Mouse (Mus musculus): Measurements from ENCODE around the gene Olfr122. TPM values are rescaled to one million over a fixed set of nuclear protein-coding genes. Genes with fewer than 3 reads are reported as not detected.

Olfr122 gene
- not detected in 2 replicates for total RNA-seq (2014; fragmentation: Nextera tagmentation)
- total RNA-seq (2017): not detected in 2 replicates

- no peak for ATAC-seq (replicated peaks; ENCODE audit: low FRiP score, low TSS enrichment, poor library complexity, severe bottlenecking)
These were observed at the start of gene Olfr122 for GRCm38 (mm10) chr17:37768307-37768706. Gene Olfr122, plus strand, starts transcription at chr17:37768607.

GRCm38 (mm10) chr17:37721508-37721907 is 46.9 kb upstream of the Olfr122 start, which contains the start of gene Olfr120:
Gene Olfr120, plus strand, starts transcription at chr17:37721808.
- ATAC-seq (replicated peaks; ENCODE audit: low FRiP score, low TSS enrichment, poor library complexity, severe bottlenecking): no peak

- ATAC-seq (replicated peaks; ENCODE audit: low FRiP score, low TSS enrichment, poor library complexity, severe bottlenecking): no peak
These were observed 30.3 kb upstream of the Olfr122 start for GRCm38 (mm10) chr17:37738070-37738469.

GRCm38 (mm10) chr17:37793229-37793628 is 24.8 kb downstream of the Olfr122 start, which contains the start of gene Olfr123:
Gene Olfr123, plus strand, starts transcription at chr17:37793529.
- ATAC-seq (replicated peaks; ENCODE audit: low FRiP score, low TSS enrichment, poor library complexity, severe bottlenecking): no peak

GRCm38 (mm10) chr17:37799588-37799987 is 31.2 kb downstream of the Olfr122 start, which contains the start of gene Olfr124:
Gene Olfr124, plus strand, starts transcription at chr17:37799888.
- ATAC-seq (replicated peaks; ENCODE audit: low FRiP score, low TSS enrichment, poor library complexity, severe bottlenecking): no peak

Other genes starting within 250 kb of the Olfr122 start
- not detected in 2 replicates for gene Olfr112, start 199.2 kb upstream of the Olfr122 start, total RNA-seq (2014; fragmentation: Nextera tagmentation)
- not detected in 2 replicates for gene Olfr112, start 199.2 kb upstream of the Olfr122 start, total RNA-seq (2017)
- gene Olfr113, start 190.9 kb upstream of the Olfr122 start, total RNA-seq (2014; fragmentation: Nextera tagmentation): not detected in 2 replicates
- not detected in 2 replicates for gene Olfr113, start 190.9 kb upstream of the Olfr122 start, total RNA-seq (2017)
- not detected in 2 replicates for gene Olfr114, start 175.9 kb upstream of the Olfr122 start, total RNA-seq (2014; fragmentation: Nextera tagmentation)
- gene Olfr114, start 175.9 kb upstream of the Olfr122 start, total RNA-seq (2017): not detected in 2 replicates
- gene Olfr115, start 141.5 kb upstream of the Olfr122 start, total RNA-seq (2014; fragmentation: Nextera tagmentation): not detected in 2 replicates
- not detected in 2 replicates for gene Olfr115, start 141.5 kb upstream of the Olfr122 start, total RNA-seq (2017)
- not detected in 2 replicates for gene Olfr116, start 141.4 kb upstream of the Olfr122 start, total RNA-seq (2014; fragmentation: Nextera tagmentation)
- not detected in 2 replicates for gene Olfr116, start 141.4 kb upstream of the Olfr122 start, total RNA-seq (2017)
- gene Olfr117, start 104.8 kb upstream of the Olfr122 start, total RNA-seq (2014; fragmentation: Nextera tagmentation): not detected in 2 replicates
- not detected in 2 replicates for gene Olfr117, start 104.8 kb upstream of the Olfr122 start, total RNA-seq (2017)
- gene Olfr118, start 101.6 kb upstream of the Olfr122 start, total RNA-seq (2014; fragmentation: Nextera tagmentation): not detected in 2 replicates
- not detected in 2 replicates for gene Olfr118, start 101.6 kb upstream of the Olfr122 start, total RNA-seq (2017)
- gene Olfr119, start 72.0 kb upstream of the Olfr122 start, total RNA-seq (2014; fragmentation: Nextera tagmentation): not detected in 2 replicates
- not detected in 2 replicates for gene Olfr119, start 72.0 kb upstream of the Olfr122 start, total RNA-seq (2017)
- gene Olfr120, start 46.8 kb upstream of the Olfr122 start, total RNA-seq (2014; fragmentation: Nextera tagmentation): not detected in 2 replicates
- not detected in 2 replicates for gene Olfr120, start 46.8 kb upstream of the Olfr122 start, total RNA-seq (2017)
- gene Olfr121, start 19.8 kb upstream of the Olfr122 start, total RNA-seq (2014; fragmentation: Nextera tagmentation): not detected in 2 replicates
- not detected in 2 replicates for gene Olfr121, start 19.8 kb upstream of the Olfr122 start, total RNA-seq (2017)
- not detected in 2 replicates for gene Olfr123, start 24.9 kb downstream of the Olfr122 start, total RNA-seq (2014; fragmentation: Nextera tagmentation)
- gene Olfr123, start 24.9 kb downstream of the Olfr122 start, total RNA-seq (2017): not detected in 2 replicates
- not detected in 2 replicates for gene Olfr124, start 31.3 kb downstream of the Olfr122 start, total RNA-seq (2014; fragmentation: Nextera tagmentation)
- not detected in 2 replicates for gene Olfr124, start 31.3 kb downstream of the Olfr122 start, total RNA-seq (2017)
- gene Olfr125, start 64.3 kb downstream of the Olfr122 start, total RNA-seq (2014; fragmentation: Nextera tagmentation): not detected in 2 replicates
- not detected in 2 replicates for gene Olfr125, start 64.3 kb downstream of the Olfr122 start, total RNA-seq (2017)
- not detected in 2 replicates for gene Olfr126, start 78.9 kb downstream of the Olfr122 start, total RNA-seq (2014; fragmentation: Nextera tagmentation)
- gene Olfr126, start 78.9 kb downstream of the Olfr122 start, total RNA-seq (2017): not detected in 2 replicates
- not detected in 2 replicates for gene Olfr127, start 131.8 kb downstream of the Olfr122 start, total RNA-seq (2014; fragmentation: Nextera tagmentation)
- not detected in 2 replicates for gene Olfr127, start 131.8 kb downstream of the Olfr122 start, total RNA-seq (2017)
- not detected in 2 replicates for gene Olfr128, start 151.9 kb downstream of the Olfr122 start, total RNA-seq (2014; fragmentation: Nextera tagmentation)
- not detected in 2 replicates for gene Olfr128, start 151.9 kb downstream of the Olfr122 start, total RNA-seq (2017)
- not detected in 2 replicates for gene Olfr761, start 184.5 kb downstream of the Olfr122 start, total RNA-seq (2014; fragmentation: Nextera tagmentation)
- not detected in 2 replicates for gene Olfr761, start 184.5 kb downstream of the Olfr122 start, total RNA-seq (2017)